Mouse (Mus musculus): ENCODE data around the gene Gm1043. TPM values are rescaled to one million over a fixed set of nuclear protein-coding genes. Genes with fewer than 3 reads are reported as not detected.

Gm1043 gene
- polyA plus RNA-seq, 1 experiment, result 5.2 TPM

GRCm38 (mm10) chr5:37243169-37243886 lies 158.2 kb downstream of the Gm1043 start:
- Histone ChIP-seq H3K4me1 (ENCODE audit: control insufficient read depth, insufficient read depth, low read length) (peaks cover 16% of the 10 kb centered on the region), H3K36me3 (ENCODE audit: control insufficient read depth, insufficient read depth, low read length) (no peaks in the 10 kb centered on the region), H3K27me3 (ENCODE audit: control insufficient read depth, insufficient read depth, low read length) (no peaks in the 10 kb centered on the region; the same call in none of the 2 replicates), H3K4me3 (ENCODE audit: control insufficient read depth, low read depth, low read length) (peak overlapping the region; percentile 74), H3K27ac (ENCODE audit: control insufficient read depth, insufficient read depth, low read depth, low read length) (no peak overlapping the region)
- TF ChIP-seq CTCF (IDR thresholded peaks at IDR 0.05; ENCODE audit: control insufficient read depth, insufficient read depth, insufficient replicate concordance, low read depth, low read length) (no peak; the same call in 1 of the 2 replicates), POLR2A (IDR thresholded peaks at IDR 0.05; ENCODE audit: control insufficient read depth, low read depth, low read length) (no peak)

DNA sequence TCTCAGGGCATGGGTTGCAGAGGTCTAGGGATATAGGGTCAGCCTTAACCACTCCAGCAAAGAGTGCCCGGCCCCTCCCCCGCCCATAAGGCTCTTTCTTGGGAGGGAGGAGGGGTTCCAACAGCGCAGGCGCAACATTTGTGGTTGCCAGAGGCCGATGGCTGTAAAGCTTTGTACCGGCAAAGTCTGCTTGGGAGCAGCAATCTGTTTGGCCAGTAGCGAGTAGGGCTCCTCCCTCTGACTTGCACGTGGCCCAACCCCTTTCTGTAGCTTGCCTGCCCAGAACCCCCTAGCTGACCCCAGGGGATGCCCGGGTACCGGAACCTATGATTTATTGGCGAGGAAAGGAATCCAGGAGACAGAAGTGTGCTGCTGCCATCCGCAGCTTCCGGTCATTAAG lies 159.0 kb downstream of the Gm1043 start:
- H3K36me3 ChIP-seq (ENCODE audit: control insufficient read depth, insufficient read depth, low read length), result no peaks in the 10 kb centered on the region
- peaks cover 16% of the 10 kb centered on the region for H3K4me1 ChIP-seq (ENCODE audit: control insufficient read depth, insufficient read depth, low read length)
- no peaks in the 10 kb centered on the region; the same call in none of the 2 replicates for H3K27me3 ChIP-seq (ENCODE audit: control insufficient read depth, insufficient read depth, low read length)
- H3K4me3 ChIP-seq (ENCODE audit: control insufficient read depth, low read depth, low read length), result peak overlapping the region; percentile 12
- no peak overlapping the region for H3K27ac ChIP-seq (ENCODE audit: control insufficient read depth, insufficient read depth, low read depth, low read length)
- no peak for TF ChIP-seq POLR2A (IDR thresholded peaks at IDR 0.05; ENCODE audit: control insufficient read depth, low read depth, low read length)
- no peak for TF ChIP-seq CTCF (IDR thresholded peaks at IDR 0.05; ENCODE audit: control insufficient read depth, insufficient read depth, insufficient replicate concordance, low read depth, low read length)

- H3K36me3 ChIP-seq (ENCODE audit: control insufficient read depth, insufficient read depth, low read length), result no peaks in the 10 kb centered on the region
- no peaks in the 10 kb centered on the region; the same call in none of the 2 replicates for H3K27me3 ChIP-seq (ENCODE audit: control insufficient read depth, insufficient read depth, low read length)
- no peak for TF ChIP-seq CTCF (IDR thresholded peaks at IDR 0.05; ENCODE audit: control insufficient read depth, insufficient read depth, insufficient replicate concordance, low read depth, low read length)
- no peak for TF ChIP-seq POLR2A (IDR thresholded peaks at IDR 0.05; ENCODE audit: control insufficient read depth, low read depth, low read length)
- H3K4me3 ChIP-seq (ENCODE audit: control insufficient read depth, low read depth, low read length), result no peak overlapping the region
- peaks cover 16% of the 10 kb centered on the region for H3K4me1 ChIP-seq (ENCODE audit: control insufficient read depth, insufficient read depth, low read length)
- H3K27ac ChIP-seq (ENCODE audit: control insufficient read depth, insufficient read depth, low read depth, low read length), result no peak overlapping the region
Observed at GRCm38 (mm10) chr5:37244666-37245242, 159.6 kb downstream of the Gm1043 start.

DNA sequence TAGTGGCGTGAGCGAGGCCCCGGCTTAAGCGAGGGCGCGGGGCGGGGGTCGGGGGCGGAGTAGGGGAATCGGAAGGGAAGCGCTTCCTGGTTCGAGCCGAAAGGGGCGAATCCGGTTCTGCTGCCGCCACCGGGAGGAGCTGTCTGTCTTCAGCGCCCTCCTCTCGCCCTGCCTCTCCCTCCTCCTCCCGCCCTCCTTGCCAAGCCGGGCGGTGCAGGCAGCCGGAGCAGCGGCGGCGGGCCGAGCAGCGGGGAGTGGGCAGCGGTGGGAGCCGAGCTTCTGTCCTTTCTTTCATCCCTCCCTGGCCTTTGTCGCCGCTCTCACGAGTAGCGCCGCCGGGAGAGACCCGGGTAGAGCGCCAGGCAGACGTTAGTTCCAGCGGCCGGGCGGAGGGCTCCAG lies 160.5 kb downstream of the Gm1043 start:
- H3K27me3 ChIP-seq (ENCODE audit: control insufficient read depth, insufficient read depth, low read length), result no peaks in the 10 kb centered on the region; the same call in none of the 2 replicates
- H3K27ac ChIP-seq (ENCODE audit: control insufficient read depth, insufficient read depth, low read depth, low read length), result no peak overlapping the region
- H3K36me3 ChIP-seq (ENCODE audit: control insufficient read depth, insufficient read depth, low read length), result no peaks in the 10 kb centered on the region
- H3K4me3 ChIP-seq (ENCODE audit: control insufficient read depth, low read depth, low read length), result peak overlapping the region; percentile 47
- TF ChIP-seq CTCF (IDR thresholded peaks at IDR 0.05; ENCODE audit: control insufficient read depth, insufficient read depth, insufficient replicate concordance, low read depth, low read length) (no peak), POLR2A (IDR thresholded peaks at IDR 0.05; ENCODE audit: control insufficient read depth, low read depth, low read length) (no peak)
- H3K4me1 ChIP-seq (ENCODE audit: control insufficient read depth, insufficient read depth, low read length), result peaks cover 16% of the 10 kb centered on the region

DNA sequence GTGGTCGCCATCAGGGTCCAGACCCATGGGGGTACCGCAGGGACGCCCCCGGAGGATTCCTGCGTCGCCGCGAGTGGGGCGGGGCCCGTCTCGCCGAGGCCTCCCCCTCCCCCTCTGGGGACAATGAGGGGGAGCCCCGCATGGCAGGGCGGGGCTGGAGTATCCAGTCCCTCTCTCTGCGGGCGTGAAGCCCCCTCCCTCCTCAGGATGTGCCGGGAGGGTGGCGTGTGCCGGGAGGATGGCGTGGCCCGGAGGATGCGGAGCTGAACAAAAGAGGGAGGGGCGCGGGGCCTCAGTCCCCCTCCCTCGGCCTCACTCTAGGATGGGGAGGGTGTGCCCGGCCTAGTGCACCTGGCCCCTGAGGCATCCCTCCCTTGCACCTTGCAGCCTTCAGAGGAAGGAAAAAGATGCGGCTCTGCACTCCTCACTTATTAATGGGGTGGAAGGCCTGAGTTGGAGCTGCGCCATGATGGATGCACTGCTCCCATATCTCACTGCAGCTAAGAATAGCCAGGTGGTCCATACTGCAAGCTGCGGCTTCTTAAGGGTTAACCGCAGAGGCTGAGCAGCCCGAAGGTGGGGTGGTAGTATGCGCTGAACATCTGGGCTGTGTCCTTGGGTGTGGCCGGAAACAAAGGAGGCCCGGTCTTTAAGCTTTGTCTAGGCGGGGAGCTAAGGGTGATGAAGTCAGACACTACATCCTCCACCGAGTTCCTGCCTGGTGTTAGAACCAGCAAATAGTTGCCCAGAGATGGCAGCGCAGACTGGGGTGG lies 161.2 kb downstream of the Gm1043 start:
- peaks cover 16% of the 10 kb centered on the region for H3K4me1 ChIP-seq (ENCODE audit: control insufficient read depth, insufficient read depth, low read length)
- H3K36me3 ChIP-seq (ENCODE audit: control insufficient read depth, insufficient read depth, low read length), result no peaks in the 10 kb centered on the region
- H3K27me3 ChIP-seq (ENCODE audit: control insufficient read depth, insufficient read depth, low read length), result no peaks in the 10 kb centered on the region; the same call in none of the 2 replicates
- H3K4me3 ChIP-seq (ENCODE audit: control insufficient read depth, low read depth, low read length), result peak overlapping the region; percentile 47
- TF ChIP-seq POLR2A (IDR thresholded peaks at IDR 0.05; ENCODE audit: control insufficient read depth, low read depth, low read length), result no peak
- TF ChIP-seq CTCF (IDR thresholded peaks at IDR 0.05; ENCODE audit: control insufficient read depth, insufficient read depth, insufficient replicate concordance, low read depth, low read length), result no peak
- no peak overlapping the region for H3K27ac ChIP-seq (ENCODE audit: control insufficient read depth, insufficient read depth, low read depth, low read length)

DNA sequence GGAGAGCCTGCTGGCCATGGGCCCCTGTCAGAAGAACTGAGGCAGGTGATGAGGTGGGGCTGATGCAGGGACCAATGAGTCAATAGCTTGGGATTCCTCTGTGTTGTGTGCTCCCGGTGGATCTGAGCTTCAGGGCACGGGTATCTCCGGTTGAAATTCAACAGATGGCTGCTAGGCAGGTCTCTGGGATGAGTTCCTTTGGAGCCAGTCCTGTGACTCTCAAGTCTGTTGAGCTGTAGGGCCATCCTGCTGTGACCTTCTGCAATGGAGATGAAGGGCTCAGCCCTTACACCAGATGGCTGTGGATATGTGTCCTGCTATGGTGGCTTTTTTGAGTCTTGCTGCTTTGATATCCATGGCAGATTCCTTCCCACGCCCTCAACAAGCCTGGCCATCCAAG lies 162.3 kb downstream of the Gm1043 start:
- H3K4me1 ChIP-seq (ENCODE audit: control insufficient read depth, insufficient read depth, low read length), result peaks cover 11% of the 10 kb centered on the region
- TF ChIP-seq CTCF (IDR thresholded peaks at IDR 0.05; ENCODE audit: control insufficient read depth, insufficient read depth, insufficient replicate concordance, low read depth, low read length), result no peak
- TF ChIP-seq POLR2A (IDR thresholded peaks at IDR 0.05; ENCODE audit: control insufficient read depth, low read depth, low read length), result no peak
- H3K27me3 ChIP-seq (ENCODE audit: control insufficient read depth, insufficient read depth, low read length), result no peaks in the 10 kb centered on the region; the same call in none of the 2 replicates
- no peaks in the 10 kb centered on the region for H3K36me3 ChIP-seq (ENCODE audit: control insufficient read depth, insufficient read depth, low read length)
- H3K27ac ChIP-seq (ENCODE audit: control insufficient read depth, insufficient read depth, low read depth, low read length), result no peak overlapping the region
- no peak overlapping the region for H3K4me3 ChIP-seq (ENCODE audit: control insufficient read depth, low read depth, low read length)

- H3K4me3 ChIP-seq (ENCODE audit: control insufficient read depth, low read depth, low read length), result no peak overlapping the region
- no peak for TF ChIP-seq POLR2A (IDR thresholded peaks at IDR 0.05; ENCODE audit: control insufficient read depth, low read depth, low read length)
- no peak for TF ChIP-seq CTCF (IDR thresholded peaks at IDR 0.05; ENCODE audit: control insufficient read depth, insufficient read depth, insufficient replicate concordance, low read depth, low read length)
- no peaks in the 10 kb centered on the region; the same call in none of the 2 replicates for H3K27me3 ChIP-seq (ENCODE audit: control insufficient read depth, insufficient read depth, low read length)
- H3K27ac ChIP-seq (ENCODE audit: control insufficient read depth, insufficient read depth, low read depth, low read length), result no peak overlapping the region
- no peaks in the 10 kb centered on the region for H3K36me3 ChIP-seq (ENCODE audit: control insufficient read depth, insufficient read depth, low read length)
- H3K4me1 ChIP-seq (ENCODE audit: control insufficient read depth, insufficient read depth, low read length), result peaks cover 4% of the 10 kb centered on the region; the same call in 1 of the 2 replicates
Observed at GRCm38 (mm10) chr5:37248870-37249269, 163.7 kb downstream of the Gm1043 start.

Data from testis, adult 2 months (tissue).